Mouse (Mus musculus): Measurements from ENCODE around the gene Dock4. TPM values are rescaled to one million over a fixed set of nuclear protein-coding genes. Genes with fewer than 3 reads are reported as not detected.

Gene Dock4
- polyA plus RNA-seq, 1 experiment from 2014 or later: 13.9 TPM

DNA sequence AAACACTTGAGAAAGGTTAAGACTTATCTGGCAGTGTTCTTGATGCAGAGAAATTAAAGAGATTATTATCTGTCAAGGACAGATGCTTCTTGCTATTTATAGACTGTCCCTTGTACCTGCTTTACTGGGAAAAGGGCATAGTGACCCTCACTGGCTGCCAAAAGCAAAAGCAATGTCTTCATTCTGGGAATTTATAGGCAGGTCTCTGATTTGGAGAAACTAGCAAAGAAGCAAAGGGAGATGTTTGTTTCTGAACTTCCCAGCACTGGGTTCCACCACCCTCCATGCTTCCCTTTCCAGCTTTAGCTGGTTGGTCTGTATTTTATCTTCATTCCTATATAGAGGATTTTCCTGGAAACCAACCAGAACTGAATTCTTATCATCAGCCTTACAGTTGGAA, 225.0 kb downstream of the Dock4 start:
- Histone ChIP-seq H3K4me3 (ENCODE audit: low read depth, low read length) (no peak overlapping the region), H3K36me3 (ENCODE audit: control insufficient read depth, insufficient read depth, low read length) (no peaks in the 10 kb centered on the region), H3K4me2 (replicated peaks; ENCODE audit: low read depth, low read length) (no peak overlapping the region), H3K9me3 (ENCODE audit: control insufficient read depth, low read depth, low read length) (no peaks in the 10 kb centered on the region), H3K4me1 (ENCODE audit: control insufficient read depth, insufficient read depth, low read length) (no peaks in the 10 kb centered on the region), H3K9ac (replicated peaks; ENCODE audit: low read depth, low read length) (no peak overlapping the region), H3K27me3 (ENCODE audit: control insufficient read depth, insufficient read depth, low read length) (no peaks in the 10 kb centered on the region), H3K27ac (ENCODE audit: low read length) (no peak overlapping the region)
- no peak for ATAC-seq (ENCODE audit: insufficient number of reproducible peaks, insufficient read depth, low FRiP score, low read depth)

DNA sequence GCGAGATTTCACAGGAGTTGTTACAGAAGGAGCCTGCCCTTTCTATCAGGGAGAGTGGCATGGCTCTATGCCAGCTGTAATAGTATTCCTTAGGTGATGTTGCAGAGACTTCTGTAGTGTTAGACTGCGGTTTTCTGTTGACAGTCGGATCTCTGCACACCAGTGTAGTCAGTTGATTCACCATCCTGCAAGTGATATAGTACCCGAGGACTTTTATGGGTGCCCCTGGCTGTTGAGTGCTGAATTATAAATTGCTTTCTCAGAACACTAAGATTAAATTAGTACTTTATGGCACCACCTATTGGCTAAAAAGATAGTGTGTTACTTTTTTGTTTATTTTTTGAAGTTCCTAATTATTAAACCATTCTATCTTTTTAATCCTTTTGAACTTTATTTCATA, 234.0 kb downstream of the Dock4 start:
- no peaks in the 10 kb centered on the region for H3K27me3 ChIP-seq (ENCODE audit: control insufficient read depth, insufficient read depth, low read length)
- no peak overlapping the region for H3K4me3 ChIP-seq (ENCODE audit: low read depth, low read length)
- H3K4me2 ChIP-seq (replicated peaks; ENCODE audit: low read depth, low read length): no peak overlapping the region
- H3K27ac ChIP-seq (ENCODE audit: low read length): no peak overlapping the region
- no peaks in the 10 kb centered on the region for H3K4me1 ChIP-seq (ENCODE audit: control insufficient read depth, insufficient read depth, low read length)
- no peak for ATAC-seq (ENCODE audit: insufficient number of reproducible peaks, insufficient read depth, low FRiP score, low read depth)
- no peaks in the 10 kb centered on the region for H3K36me3 ChIP-seq (ENCODE audit: control insufficient read depth, insufficient read depth, low read length)
- H3K9ac ChIP-seq (replicated peaks; ENCODE audit: low read depth, low read length): no peak overlapping the region
- WGBS: 73% methylated on average over 4 of the region's 4 CpGs
- H3K9me3 ChIP-seq (ENCODE audit: control insufficient read depth, low read depth, low read length): no peaks in the 10 kb centered on the region

DNA sequence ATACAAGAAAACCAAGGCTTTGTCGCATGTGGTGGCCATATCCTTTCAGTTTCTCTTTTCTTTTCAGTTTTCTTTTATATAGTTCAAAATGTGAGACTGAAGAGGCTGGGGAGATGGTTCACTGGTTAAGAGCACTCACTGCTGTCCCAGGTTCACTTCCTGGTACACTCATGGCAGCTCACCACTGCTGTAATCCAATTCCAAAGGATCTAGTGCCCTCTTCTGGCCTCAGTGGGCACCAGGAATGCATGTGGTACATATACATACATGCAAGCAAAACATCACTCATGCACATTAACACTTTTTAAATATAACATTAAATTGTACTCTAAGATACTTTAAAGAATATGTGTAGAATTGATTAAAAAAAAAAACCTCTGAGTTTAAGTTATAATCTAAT, 234.8 kb downstream of the Dock4 start:
- no peaks in the 10 kb centered on the region for H3K27me3 ChIP-seq (ENCODE audit: control insufficient read depth, insufficient read depth, low read length)
- no peak for ATAC-seq (ENCODE audit: insufficient number of reproducible peaks, insufficient read depth, low FRiP score, low read depth)

DNA sequence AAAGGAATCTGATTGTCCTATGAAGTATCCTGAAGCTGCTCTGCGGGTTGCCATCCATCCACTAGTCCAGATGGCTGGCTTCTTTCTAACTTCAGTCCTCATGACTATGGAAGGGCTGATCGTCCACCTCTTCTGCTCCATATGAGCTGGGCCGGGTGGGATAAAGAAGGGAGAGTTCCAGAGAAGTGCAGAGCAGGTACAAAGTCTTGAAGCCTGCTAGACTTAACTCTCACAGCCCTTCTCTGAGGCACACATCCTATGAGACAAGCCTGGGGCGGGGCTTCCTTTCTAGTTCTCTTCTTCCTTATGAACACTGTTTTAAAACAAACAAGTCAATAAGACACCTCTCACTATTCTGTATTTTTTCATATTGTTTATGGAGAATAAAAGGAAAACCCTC, 245.7 kb downstream of the Dock4 start:
- no peak for ATAC-seq (ENCODE audit: insufficient number of reproducible peaks, insufficient read depth, low FRiP score, low read depth)
- Histone ChIP-seq H3K4me1 (ENCODE audit: control insufficient read depth, insufficient read depth, low read length) (no peaks in the 10 kb centered on the region), H3K4me2 (replicated peaks; ENCODE audit: low read depth, low read length) (no peak overlapping the region), H3K36me3 (ENCODE audit: control insufficient read depth, insufficient read depth, low read length) (no peaks in the 10 kb centered on the region), H3K4me3 (ENCODE audit: low read depth, low read length) (no peak overlapping the region), H3K27me3 (ENCODE audit: control insufficient read depth, insufficient read depth, low read length) (no peaks in the 10 kb centered on the region), H3K9me3 (ENCODE audit: control insufficient read depth, low read depth, low read length) (no peaks in the 10 kb centered on the region), H3K9ac (replicated peaks; ENCODE audit: low read depth, low read length) (no peak overlapping the region), H3K27ac (ENCODE audit: low read length) (no peak overlapping the region)
- 87% methylated on average over 4 of the region's 4 CpGs for WGBS

More for the DNA sequence above, 234.8 kb downstream of the Dock4 start:
- 89% methylated on average over 1 of the region's 1 CpGs for WGBS
- no peak overlapping the region for H3K9ac ChIP-seq (replicated peaks; ENCODE audit: low read depth, low read length)
- H3K4me3 ChIP-seq (ENCODE audit: low read depth, low read length): no peak overlapping the region
- no peak overlapping the region for H3K4me2 ChIP-seq (replicated peaks; ENCODE audit: low read depth, low read length)
- no peaks in the 10 kb centered on the region for H3K4me1 ChIP-seq (ENCODE audit: control insufficient read depth, insufficient read depth, low read length)
- no peak overlapping the region for H3K27ac ChIP-seq (ENCODE audit: low read length)
- no peaks in the 10 kb centered on the region for H3K36me3 ChIP-seq (ENCODE audit: control insufficient read depth, insufficient read depth, low read length)
- no peaks in the 10 kb centered on the region for H3K9me3 ChIP-seq (ENCODE audit: control insufficient read depth, low read depth, low read length)

DNA sequence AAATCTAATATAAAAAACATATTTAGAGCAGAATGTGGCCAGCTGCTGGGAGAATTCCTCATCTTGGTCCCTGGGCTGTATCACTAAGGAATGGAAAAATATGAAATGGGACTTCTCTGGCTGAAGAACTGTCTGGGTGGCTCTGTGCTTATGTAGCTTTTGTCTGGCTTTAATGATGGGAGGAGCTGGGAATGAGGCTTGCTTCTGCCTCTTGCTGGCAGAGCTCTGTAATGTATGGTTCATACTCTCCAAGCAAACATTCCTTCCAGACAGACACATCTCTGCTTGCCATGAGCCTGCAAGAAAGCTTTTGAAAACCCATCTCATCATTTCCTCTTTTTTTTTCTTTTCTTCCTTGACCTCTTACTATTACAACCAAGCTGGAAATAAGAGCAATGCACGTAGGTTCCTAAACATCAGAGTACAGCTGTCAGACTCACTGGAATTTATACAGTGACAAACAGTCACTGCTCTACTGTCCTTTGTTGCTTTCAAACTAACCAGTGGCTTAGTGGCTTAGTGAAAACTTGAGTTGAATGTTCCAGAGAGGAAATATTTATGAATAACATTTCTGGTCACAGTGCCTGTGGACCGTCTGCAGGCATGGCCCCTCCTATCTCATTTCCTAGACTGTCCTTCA, 248.4 kb downstream of the Dock4 start:
- 39% methylated on average over 2 of the region's 2 CpGs for WGBS
- Histone ChIP-seq H3K36me3 (ENCODE audit: control insufficient read depth, insufficient read depth, low read length) (no peaks in the 10 kb centered on the region), H3K4me2 (replicated peaks; ENCODE audit: low read depth, low read length) (no peak overlapping the region), H3K4me1 (ENCODE audit: control insufficient read depth, insufficient read depth, low read length) (no peaks in the 10 kb centered on the region), H3K4me3 (ENCODE audit: low read depth, low read length) (no peak overlapping the region), H3K9me3 (ENCODE audit: control insufficient read depth, low read depth, low read length) (no peaks in the 10 kb centered on the region), H3K27me3 (ENCODE audit: control insufficient read depth, insufficient read depth, low read length) (no peaks in the 10 kb centered on the region), H3K9ac (replicated peaks; ENCODE audit: low read depth, low read length) (no peak overlapping the region), H3K27ac (ENCODE audit: low read length) (no peak overlapping the region; the same call in 1 of the 2 replicates)
- peak; percentile 46; the same call in 1 of the 2 replicates for ATAC-seq (ENCODE audit: insufficient number of reproducible peaks, insufficient read depth, low FRiP score, low read depth)

DNA sequence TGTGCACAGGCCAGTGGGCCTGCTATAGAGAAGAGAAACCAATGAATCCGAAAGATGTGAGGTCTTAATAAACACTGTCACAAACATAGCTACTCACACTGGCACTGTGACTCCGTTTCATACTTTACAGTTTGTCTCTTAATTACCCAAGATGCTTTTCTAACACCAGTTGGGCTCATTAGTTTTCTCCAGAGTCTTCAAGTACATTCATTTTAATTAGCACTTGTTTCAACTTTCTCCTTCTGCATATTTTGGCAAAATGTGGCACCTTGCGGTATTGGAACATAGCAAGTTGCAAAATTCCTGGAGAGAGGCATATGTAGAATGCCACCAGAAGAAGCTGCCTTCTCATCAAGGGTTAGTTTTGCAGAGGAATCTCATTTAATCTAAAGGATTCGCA, 252.6 kb downstream of the Dock4 start:
- H3K4me2 ChIP-seq (replicated peaks; ENCODE audit: low read depth, low read length): no peak overlapping the region
- H3K9ac ChIP-seq (replicated peaks; ENCODE audit: low read depth, low read length): no peak overlapping the region
- no peak overlapping the region for H3K4me3 ChIP-seq (ENCODE audit: low read depth, low read length)
- H3K27ac ChIP-seq (ENCODE audit: low read length): no peak overlapping the region
- ATAC-seq (ENCODE audit: insufficient number of reproducible peaks, insufficient read depth, low FRiP score, low read depth): no peak
- H3K9me3 ChIP-seq (ENCODE audit: control insufficient read depth, low read depth, low read length): no peaks in the 10 kb centered on the region
- H3K36me3 ChIP-seq (ENCODE audit: control insufficient read depth, insufficient read depth, low read length): no peaks in the 10 kb centered on the region
- no peaks in the 10 kb centered on the region for H3K4me1 ChIP-seq (ENCODE audit: control insufficient read depth, insufficient read depth, low read length)
- 92% methylated on average over 4 of the region's 4 CpGs for WGBS
- H3K27me3 ChIP-seq (ENCODE audit: control insufficient read depth, insufficient read depth, low read length): no peaks in the 10 kb centered on the region

DNA sequence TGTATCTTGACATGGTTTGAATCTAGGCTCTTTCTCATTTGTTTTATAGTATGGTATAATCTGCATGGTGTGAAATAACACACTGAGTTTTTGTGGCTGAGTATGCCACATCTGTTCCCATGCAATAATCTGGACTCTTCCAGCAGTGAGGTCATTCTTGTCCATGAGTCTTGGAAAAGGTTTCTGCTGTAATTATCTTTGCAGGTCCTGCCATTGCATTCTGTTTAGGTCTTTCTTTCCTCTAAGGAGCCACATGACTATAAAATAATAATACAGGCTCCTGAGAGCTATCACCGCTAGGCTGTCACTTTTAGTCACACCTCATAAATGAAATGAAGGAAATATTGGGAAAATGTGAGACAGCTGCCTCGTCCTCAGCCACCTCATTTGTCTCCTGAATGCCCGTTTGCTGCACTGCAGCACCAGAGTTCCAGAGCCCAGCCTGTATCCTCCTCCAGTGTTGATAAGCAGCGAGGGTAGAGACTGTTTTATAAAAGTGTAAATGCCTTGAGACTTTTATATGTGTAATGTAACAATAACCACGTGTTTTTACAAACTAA, 256.6 kb downstream of the Dock4 start:
- WGBS: 72% methylated on average over 5 of the region's 5 CpGs
- no peak for ATAC-seq (ENCODE audit: insufficient number of reproducible peaks, insufficient read depth, low FRiP score, low read depth)
- Histone ChIP-seq H3K4me3 (ENCODE audit: low read depth, low read length) (no peak overlapping the region), H3K27ac (ENCODE audit: low read length) (no peak overlapping the region), H3K4me1 (ENCODE audit: control insufficient read depth, insufficient read depth, low read length) (no peaks in the 10 kb centered on the region), H3K27me3 (ENCODE audit: control insufficient read depth, insufficient read depth, low read length) (no peaks in the 10 kb centered on the region), H3K36me3 (ENCODE audit: control insufficient read depth, insufficient read depth, low read length) (no peaks in the 10 kb centered on the region), H3K4me2 (replicated peaks; ENCODE audit: low read depth, low read length) (no peak overlapping the region), H3K9me3 (ENCODE audit: control insufficient read depth, low read depth, low read length) (no peaks in the 10 kb centered on the region), H3K9ac (replicated peaks; ENCODE audit: low read depth, low read length) (no peak overlapping the region)

DNA sequence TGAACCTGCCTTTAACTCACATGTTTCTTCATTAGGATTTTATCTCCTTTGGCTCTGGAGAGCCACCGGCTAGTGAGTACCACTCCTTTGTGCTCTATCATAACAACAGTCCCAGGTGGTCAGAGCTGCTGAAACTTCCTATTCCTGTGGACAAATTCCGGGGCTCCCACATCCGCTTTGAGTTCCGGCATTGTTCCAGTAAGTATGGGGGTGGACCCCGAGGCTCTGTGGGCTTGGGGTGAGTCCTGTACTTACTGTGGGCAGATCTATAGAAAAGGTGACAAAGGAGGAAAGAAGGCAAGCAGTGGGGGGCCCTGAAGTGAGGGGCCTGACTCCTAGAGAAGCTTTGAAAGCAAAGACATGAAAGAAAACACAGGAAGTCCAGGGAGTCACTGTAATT, 258.5 kb downstream of the Dock4 start:
- Histone ChIP-seq H3K9ac (replicated peaks; ENCODE audit: low read depth, low read length) (no peak overlapping the region), H3K4me3 (ENCODE audit: low read depth, low read length) (no peak overlapping the region), H3K36me3 (ENCODE audit: control insufficient read depth, insufficient read depth, low read length) (no peaks in the 10 kb centered on the region), H3K4me2 (replicated peaks; ENCODE audit: low read depth, low read length) (no peak overlapping the region), H3K27ac (ENCODE audit: low read length) (no peak overlapping the region), H3K27me3 (ENCODE audit: control insufficient read depth, insufficient read depth, low read length) (no peaks in the 10 kb centered on the region), H3K9me3 (ENCODE audit: control insufficient read depth, low read depth, low read length) (no peaks in the 10 kb centered on the region), H3K4me1 (ENCODE audit: control insufficient read depth, insufficient read depth, low read length) (no peaks in the 10 kb centered on the region)
- WGBS: 70% methylated on average over 5 of the region's 5 CpGs
- no peak for ATAC-seq (ENCODE audit: insufficient number of reproducible peaks, insufficient read depth, low FRiP score, low read depth)

DNA sequence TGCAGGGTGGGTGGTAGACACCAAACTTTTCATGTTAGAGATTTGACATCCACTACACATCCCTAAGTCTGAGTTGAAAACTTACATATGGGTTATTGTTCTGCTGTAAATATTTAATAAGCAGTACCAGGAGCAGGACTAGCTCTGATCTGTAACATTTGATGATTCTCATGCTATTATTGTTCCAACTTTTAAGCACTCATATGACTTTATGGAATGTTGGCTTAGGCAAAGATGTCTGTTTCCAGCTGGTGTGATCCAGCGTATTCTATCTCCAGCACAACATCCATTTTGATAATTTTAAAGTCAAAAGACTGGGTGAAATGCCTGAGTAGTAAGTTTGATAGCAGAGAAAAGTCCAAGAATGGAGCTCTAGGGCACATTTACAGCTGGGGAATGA, 261.4 kb downstream of the Dock4 start:
- WGBS: 76% methylated on average over 1 of the region's 1 CpGs
- H3K27ac ChIP-seq (ENCODE audit: low read length): no peak overlapping the region; the same call in 1 of the 2 replicates

More for the DNA sequence above, 261.4 kb downstream of the Dock4 start:
- H3K27me3 ChIP-seq (ENCODE audit: control insufficient read depth, insufficient read depth, low read length): no peaks in the 10 kb centered on the region
- H3K4me3 ChIP-seq (ENCODE audit: low read depth, low read length): no peak overlapping the region
- H3K9ac ChIP-seq (replicated peaks; ENCODE audit: low read depth, low read length): no peak overlapping the region
- no peaks in the 10 kb centered on the region for H3K36me3 ChIP-seq (ENCODE audit: control insufficient read depth, insufficient read depth, low read length)
- no peaks in the 10 kb centered on the region for H3K4me1 ChIP-seq (ENCODE audit: control insufficient read depth, insufficient read depth, low read length)
- peak; percentile 63; the same call in 1 of the 2 replicates for ATAC-seq (ENCODE audit: insufficient number of reproducible peaks, insufficient read depth, low FRiP score, low read depth)
- no peak overlapping the region for H3K4me2 ChIP-seq (replicated peaks; ENCODE audit: low read depth, low read length)
- no peaks in the 10 kb centered on the region for H3K9me3 ChIP-seq (ENCODE audit: control insufficient read depth, low read depth, low read length)

Measured in stomach, embryonic 14.5 days (tissue).